Mouse (Mus musculus) thymus, adult 2 months (tissue): ENCODE results near the gene Proca1.

Experiments
- CTCF ChIP-seq: fragments of 200-500 bp; IDR thresholded peaks from 2 replicates; pipeline ENCODE4 v1.5.1; 2012; ENCODE audit warnings: mild to moderate bottlenecking, control low read depth, low read length, moderate library complexity, borderline replicate concordance; ENCODE audit not compliant: control insufficient read depth, poor library complexity, insufficient read depth; ENCODE audit errors: extremely low read depth
- POLR2A ChIP-seq: fragments of 200-500 bp; IDR thresholded peaks from 2 replicates; pipeline ENCODE4 v1.6.1; 2012; ENCODE audit warnings: mild to moderate bottlenecking, low read length, control low read depth, moderate library complexity; ENCODE audit not compliant: control insufficient read depth, poor library complexity, insufficient read depth; ENCODE audit errors: extremely low read depth

DNA sequence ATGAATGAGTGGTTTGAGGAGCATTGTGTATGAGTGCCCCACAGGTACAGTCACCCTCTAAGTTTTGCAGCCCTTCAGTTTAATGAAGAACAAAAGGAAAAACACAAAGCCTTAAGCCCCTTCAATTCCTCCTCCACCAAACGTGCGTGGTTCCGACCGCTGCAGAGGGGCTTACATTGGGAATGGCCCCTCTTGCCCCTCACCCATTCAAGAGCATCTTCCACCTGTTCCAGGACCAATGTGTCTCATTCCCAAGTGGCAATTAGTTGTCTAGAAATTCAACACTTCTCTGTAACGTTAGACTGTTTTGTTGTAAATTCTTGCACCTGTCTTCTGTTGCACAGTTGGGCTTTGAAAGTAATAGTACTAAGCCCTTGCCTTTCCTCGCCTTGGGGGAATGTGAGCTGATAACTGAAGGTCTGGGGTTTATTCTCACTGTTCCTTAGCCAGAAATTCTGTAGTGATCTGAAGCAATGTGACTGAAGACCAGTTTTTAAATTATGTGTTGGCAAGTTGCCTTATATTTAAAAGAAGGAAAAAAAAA lies 37.0 kb upstream of the Proca1 start:
- no peak for TF ChIP-seq CTCF
- no peak for TF ChIP-seq POLR2A
